Mouse (Mus musculus) neural tube, embryonic 14.5 days (tissue): Measurements from ENCODE around the gene Slc31a1. TPM values are rescaled to one million over a fixed set of nuclear protein-coding genes. Genes with fewer than 3 reads are reported as not detected.

Source experiments
- ATAC-seq: fragments of 200-750 bp; cut with Nextera tagmentation; 2 replicates; pipeline ENCODE4 v1.8.0; 2017; ENCODE audit warnings: low read depth, mild to moderate bottlenecking, moderate TSS enrichment, moderate library complexity
- H3K27ac ChIP-seq: fragments of 300-500 bp; sonication (generic); 2 replicates; pipeline ENCODE4 v1.5.1; 2014; ENCODE audit warnings: low read depth, mild to moderate bottlenecking, control low read depth, low read length, moderate library complexity, mixed read lengths
- H3K27me3 ChIP-seq: fragments of 300-500 bp; sonication (generic); 2 replicates; pipeline ENCODE4 v1.6.1; 2014; ENCODE audit warnings: low read length; ENCODE audit not compliant: control insufficient read depth, insufficient read depth
- H3K36me3 ChIP-seq: fragments of 300-500 bp; sonication (generic); 2 replicates; pipeline ENCODE4 v1.6.1; 2014; ENCODE audit warnings: low read length, mixed read lengths; ENCODE audit not compliant: control insufficient read depth, insufficient read depth
- H3K4me1 ChIP-seq: fragments of 300-500 bp; sonication (generic); 2 replicates; pipeline ENCODE4 v1.6.1; 2014; ENCODE audit warnings: low read length; ENCODE audit not compliant: control insufficient read depth, insufficient read depth
- H3K4me2 ChIP-seq: fragments of 300-500 bp; sonication (generic); 2 replicates; pipeline ENCODE4 v1.6.1; 2014; ENCODE audit warnings: mild to moderate bottlenecking, low read depth, low read length, control low read depth
- H3K4me3 ChIP-seq: fragments of 300-500 bp; sonication (generic); 2 replicates; pipeline ENCODE4 v1.5.1; 2014; ENCODE audit warnings: low read depth, low read length, control low read depth, mixed read lengths
- H3K9ac ChIP-seq: fragments of 300-500 bp; sonication (generic); replicated peaks from 2 replicates; pipeline ENCODE4 v1.6.1; 2014; ENCODE audit warnings: low read depth, mild to moderate bottlenecking, control low read depth, low read length, mixed read lengths
- H3K9me3 ChIP-seq: fragments of 300-500 bp; sonication (generic); 2 replicates; pipeline ENCODE4 v1.6.1; 2016; ENCODE audit warnings: low read length; ENCODE audit not compliant: control insufficient read depth
- WGBS: fragments of 180-500 bp; shearing (Covaris S2); extraction: QIAGEN DNeasy Blood & Tissue Kit; methylation state at CpG from one replicate; pipeline ENCODE4 v1.1.7; 2014; 5-methylcytosine and 5-hydroxymethylcytosine counted together
- polyA plus RNA-seq: library from polyadenylated mRNA; unstranded; fragments of >200 nt; fragmentation: Nextera tagmentation; extraction: Ambion mirVana; gene quantifications from 2 replicates; pipeline ENCODE4 v1.2.1, GENCODE M21; 2014

The Slc31a1 gene
- polyA plus RNA-seq, result 26.3 and 32.1 TPM in 2 replicates

- Histone ChIP-seq H3K27ac (peak within 1 kb of the TSS; percentile 73), H3K36me3 (no peaks in the 10 kb centered on the region), H3K4me3 (peak within 1 kb of the TSS; percentile 76), H3K4me2 (peak within 1 kb of the TSS; percentile 60), H3K27me3 (no peaks in the 10 kb centered on the region), H3K9ac (peak within 1 kb of the TSS; percentile 72), H3K9me3 (no peaks in the 10 kb centered on the region), H3K4me1 (peaks cover 14% of the 10 kb centered on the region; the same call in 1 of the 2 replicates)
- ATAC-seq, result peak; percentile 100
- WGBS, result under 1% methylated on average over 51 of the region's 51 CpGs
Measured at GRCm38 (mm10) chr4:62360088-62360804, at the start of gene Slc31a1, which contains the start of gene Fkbp15. TSS of gene Slc31a1 (plus strand) at chr4:62360727. TSS of gene Fkbp15 (minus strand) at chr4:62360548.

GRCm38 (mm10) chr4:62312821-62313220, 47.7 kb upstream of the Slc31a1 start:
- no peak overlapping the region for H3K27ac ChIP-seq
- H3K9me3 ChIP-seq, result no peaks in the 10 kb centered on the region
- H3K4me3 ChIP-seq, result no peak overlapping the region
- no peaks in the 10 kb centered on the region for H3K4me1 ChIP-seq
- H3K36me3 ChIP-seq, result peaks cover 12% of the 10 kb centered on the region
- ATAC-seq, result no peak
- H3K27me3 ChIP-seq, result no peaks in the 10 kb centered on the region
- no peak overlapping the region for H3K9ac ChIP-seq
- H3K4me2 ChIP-seq, result no peak overlapping the region
- 97% methylated on average over 2 of the region's 2 CpGs for WGBS

GRCm38 (mm10) chr4:62313641-62314211, 46.8 kb upstream of the Slc31a1 start:
- H3K9me3 ChIP-seq, result no peaks in the 10 kb centered on the region
- H3K9ac ChIP-seq, result no peak overlapping the region
- H3K36me3 ChIP-seq, result peaks cover 12% of the 10 kb centered on the region
- no peak for ATAC-seq
- no peak overlapping the region for H3K4me2 ChIP-seq
- no peaks in the 10 kb centered on the region for H3K4me1 ChIP-seq
- H3K4me3 ChIP-seq, result no peak overlapping the region
- H3K27ac ChIP-seq, result no peak overlapping the region
- 87% methylated on average over 9 of the region's 9 CpGs for WGBS
- no peaks in the 10 kb centered on the region for H3K27me3 ChIP-seq

- Histone ChIP-seq H3K4me1 (no peaks in the 10 kb centered on the region), H3K4me2 (no peak overlapping the region), H3K36me3 (peaks cover 15% of the 10 kb centered on the region), H3K9ac (no peak overlapping the region), H3K9me3 (no peaks in the 10 kb centered on the region), H3K27ac (no peak overlapping the region), H3K27me3 (no peaks in the 10 kb centered on the region), H3K4me3 (no peak overlapping the region)
- no peak for ATAC-seq
- 84% methylated on average over 3 of the region's 3 CpGs for WGBS
Measured at GRCm38 (mm10) chr4:62314516-62314915, 46.0 kb upstream of the Slc31a1 start.

GRCm38 (mm10) chr4:62316456-62316855, 44.1 kb upstream of the Slc31a1 start:
- Histone ChIP-seq H3K4me2 (no peak overlapping the region), H3K27ac (no peak overlapping the region), H3K27me3 (no peaks in the 10 kb centered on the region), H3K4me3 (no peak overlapping the region), H3K4me1 (no peaks in the 10 kb centered on the region), H3K9ac (no peak overlapping the region), H3K36me3 (peaks cover 23% of the 10 kb centered on the region), H3K9me3 (no peaks in the 10 kb centered on the region)
- ATAC-seq, result no peak
- WGBS, result 83% methylated on average over 2 of the region's 2 CpGs

GRCm38 (mm10) chr4:62318294-62318693, 42.2 kb upstream of the Slc31a1 start:
- ATAC-seq, result no peak
- Histone ChIP-seq H3K27me3 (no peaks in the 10 kb centered on the region), H3K9me3 (no peaks in the 10 kb centered on the region), H3K4me3 (no peak overlapping the region), H3K4me1 (no peaks in the 10 kb centered on the region), H3K9ac (no peak overlapping the region), H3K27ac (no peak overlapping the region), H3K36me3 (peaks cover 39% of the 10 kb centered on the region), H3K4me2 (no peak overlapping the region)
- 79% methylated on average over 1 of the region's 1 CpGs for WGBS

- no peak overlapping the region for H3K4me3 ChIP-seq
- no peaks in the 10 kb centered on the region for H3K4me1 ChIP-seq
- no peak overlapping the region for H3K4me2 ChIP-seq
- no peak for ATAC-seq
- H3K9me3 ChIP-seq, result no peaks in the 10 kb centered on the region
- peaks cover 43% of the 10 kb centered on the region for H3K36me3 ChIP-seq
- H3K27ac ChIP-seq, result no peak overlapping the region
- no peaks in the 10 kb centered on the region for H3K27me3 ChIP-seq
- WGBS, result 91% methylated on average over 3 of the region's 3 CpGs
- H3K9ac ChIP-seq, result no peak overlapping the region
Measured at GRCm38 (mm10) chr4:62322684-62323083, 37.8 kb upstream of the Slc31a1 start.

- H3K4me2 ChIP-seq, result no peak overlapping the region
Measured at GRCm38 (mm10) chr4:62326111-62326510, 34.4 kb upstream of the Slc31a1 start.

GRCm38 (mm10) chr4:62328941-62329660, 31.4 kb upstream of the Slc31a1 start:
- Histone ChIP-seq H3K9me3 (no peaks in the 10 kb centered on the region), H3K9ac (no peak overlapping the region), H3K27ac (no peak overlapping the region), H3K4me3 (no peak overlapping the region), H3K4me2 (no peak overlapping the region), H3K4me1 (no peaks in the 10 kb centered on the region), H3K27me3 (no peaks in the 10 kb centered on the region), H3K36me3 (peaks cover 23% of the 10 kb centered on the region; the same call in 1 of the 2 replicates)
- ATAC-seq, result no peak
- WGBS, result 90% methylated on average over 6 of the region's 6 CpGs

More at GRCm38 (mm10) chr4:62326111-62326510, 34.4 kb upstream of the Slc31a1 start:
- no peaks in the 10 kb centered on the region for H3K9me3 ChIP-seq
- no peak overlapping the region for H3K4me3 ChIP-seq
- H3K4me1 ChIP-seq, result no peaks in the 10 kb centered on the region
- no peak overlapping the region for H3K9ac ChIP-seq
- H3K27ac ChIP-seq, result no peak overlapping the region
- peaks cover 39% of the 10 kb centered on the region for H3K36me3 ChIP-seq
- ATAC-seq, result no peak
- no peaks in the 10 kb centered on the region for H3K27me3 ChIP-seq
